Mouse (Mus musculus): ENCODE results near the gene Glp2r. TPM values are rescaled to one million over a fixed set of nuclear protein-coding genes. Genes with fewer than 3 reads are reported as not detected.

The Glp2r gene
- polyA plus RNA-seq, 1 experiment from 2014 or later = 0.18 TPM

DNA sequence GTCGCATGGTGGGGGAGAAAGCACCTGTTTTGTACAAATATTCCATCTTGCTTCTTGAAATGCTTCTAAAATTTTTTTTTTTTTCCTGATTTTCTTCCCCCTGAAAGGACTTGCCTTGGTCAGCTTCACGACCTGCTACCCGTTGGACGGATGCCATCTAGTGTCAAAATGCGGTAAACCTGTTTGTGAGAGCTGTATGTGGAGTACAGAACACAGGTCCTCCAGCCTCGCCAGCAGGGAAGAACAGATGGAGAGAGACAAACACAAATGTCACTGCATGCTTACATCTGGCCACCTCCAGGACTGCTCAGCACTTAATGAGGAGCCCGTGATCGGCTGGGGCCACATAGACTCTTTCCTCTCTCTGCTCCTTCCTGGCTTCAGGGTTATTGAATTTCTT, 1.6 kb upstream of the Glp2r start:
- H3K27me3 ChIP-seq (replicated peaks) = peaks cover 5% of the 10 kb centered on the region
- WGBS (ENCODE audit: insufficient replicate concordance) = 28% methylated on average over 8 of the region's 8 CpGs
- H3K9ac ChIP-seq = no peak overlapping the region
- no peaks in the 10 kb centered on the region for H3K4me1 ChIP-seq
- H3K4me2 ChIP-seq = no peak overlapping the region
- ATAC-seq = no peak
- H3K36me3 ChIP-seq = no peaks in the 10 kb centered on the region
- no peak overlapping the region for H3K4me3 ChIP-seq
- H3K9me3 ChIP-seq (replicated peaks) = no peaks in the 10 kb centered on the region
- H3K27ac ChIP-seq = no peak overlapping the region

DNA sequence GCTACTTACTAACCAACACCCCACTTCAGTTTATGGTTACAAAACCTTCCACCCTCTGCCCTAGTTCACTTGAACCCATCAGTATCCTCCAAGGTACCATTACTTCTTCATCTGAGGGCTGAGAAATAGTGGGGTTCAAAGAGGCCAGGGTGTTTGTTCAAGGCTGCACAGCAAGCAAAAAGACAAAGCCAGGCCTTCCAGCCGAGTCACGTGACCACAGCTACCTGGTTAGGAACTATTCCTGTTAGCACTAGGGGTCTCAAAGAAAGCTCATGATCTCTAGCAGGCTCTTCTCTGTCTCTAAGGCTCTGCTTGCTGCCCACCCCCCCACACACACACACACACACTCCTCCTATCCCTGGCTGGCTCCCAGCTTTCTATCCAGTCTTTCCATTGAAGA, 738 bp upstream of the Glp2r start:
- Histone ChIP-seq H3K27me3 (replicated peaks) (peaks cover 5% of the 10 kb centered on the region), H3K36me3 (no peaks in the 10 kb centered on the region), H3K9me3 (replicated peaks) (no peaks in the 10 kb centered on the region), H3K9ac (no peak overlapping the region), H3K4me3 (no peak overlapping the region), H3K4me2 (no peak overlapping the region), H3K27ac (no peak overlapping the region), H3K4me1 (no peaks in the 10 kb centered on the region)
- no peak for ATAC-seq
- 75% methylated on average over 2 of the region's 2 CpGs for WGBS (ENCODE audit: insufficient replicate concordance)

DNA sequence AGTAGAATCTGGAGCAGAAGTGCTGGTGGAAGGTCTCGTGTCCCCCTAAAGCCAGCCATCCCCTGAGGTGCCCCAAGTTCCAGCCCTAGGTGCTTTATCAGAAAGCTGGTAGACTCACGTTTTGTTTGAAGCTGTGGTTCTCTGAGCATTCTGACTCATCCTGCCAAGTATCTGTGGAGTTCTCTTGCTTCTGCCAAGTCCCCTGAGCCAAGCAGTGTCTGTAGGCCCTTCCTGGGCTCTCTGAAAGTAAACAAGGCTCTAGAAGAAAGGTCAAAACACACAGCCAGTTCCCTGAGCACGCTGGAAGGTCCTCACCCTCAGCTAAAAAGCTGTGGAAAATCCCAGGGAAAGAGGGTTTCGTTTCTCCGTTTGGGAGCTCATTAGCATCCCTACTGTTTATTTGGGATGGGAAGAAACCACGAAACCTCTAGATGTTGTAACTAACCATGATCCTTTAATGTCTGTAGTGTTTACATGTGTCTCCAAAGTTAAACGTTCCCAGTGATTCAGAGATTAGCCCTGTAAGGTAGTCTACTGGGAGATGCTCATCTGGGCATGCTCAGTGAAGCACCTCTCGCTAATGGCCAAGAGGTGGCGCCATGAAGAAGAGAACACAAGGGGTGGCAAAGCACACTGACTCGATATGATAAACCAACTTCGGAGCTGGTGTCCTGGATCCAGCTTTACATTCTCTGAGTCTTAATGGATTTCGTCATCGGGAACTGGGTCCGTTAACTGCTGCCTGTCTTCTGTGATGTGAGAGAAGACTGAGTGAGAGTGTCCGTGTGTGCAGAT, 13.4 kb downstream of the Glp2r start:
- H3K4me3 ChIP-seq = no peak overlapping the region
- H3K27ac ChIP-seq = no peak overlapping the region
- 53% methylated on average over 15 of the region's 15 CpGs for WGBS (ENCODE audit: insufficient replicate concordance)
- no peaks in the 10 kb centered on the region for H3K36me3 ChIP-seq
- no peak overlapping the region for H3K4me2 ChIP-seq
- H3K4me1 ChIP-seq = no peaks in the 10 kb centered on the region
- H3K27me3 ChIP-seq (replicated peaks) = no peaks in the 10 kb centered on the region
- no peak for ATAC-seq
- H3K9ac ChIP-seq = no peak overlapping the region
- H3K9me3 ChIP-seq (replicated peaks) = no peaks in the 10 kb centered on the region

DNA sequence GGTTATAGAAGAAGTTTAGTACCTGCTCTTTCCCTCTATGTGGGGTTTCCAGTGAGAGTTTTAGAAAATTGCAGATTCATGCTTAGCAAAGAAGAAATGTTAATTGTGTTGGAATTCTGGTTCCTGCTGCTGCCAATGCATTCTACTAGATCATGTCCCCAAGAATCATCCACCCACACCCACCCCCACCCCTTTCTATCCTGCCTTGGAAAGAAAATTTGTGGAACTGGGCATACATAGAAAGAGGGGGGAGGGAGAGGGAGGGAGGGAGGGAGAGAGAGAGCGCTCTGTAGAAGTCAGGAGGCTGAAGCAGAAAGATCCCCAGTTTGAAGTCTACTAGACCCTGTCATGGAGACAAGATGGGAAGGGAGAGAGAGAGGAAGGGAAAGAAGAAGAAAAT, 14.7 kb downstream of the Glp2r start:
- Histone ChIP-seq H3K9ac (no peak overlapping the region), H3K4me2 (no peak overlapping the region), H3K4me1 (no peaks in the 10 kb centered on the region), H3K9me3 (replicated peaks) (no peaks in the 10 kb centered on the region), H3K27me3 (replicated peaks) (no peaks in the 10 kb centered on the region), H3K4me3 (no peak overlapping the region), H3K27ac (no peak overlapping the region), H3K36me3 (no peaks in the 10 kb centered on the region)
- no peak for ATAC-seq
- 67% methylated on average over 1 of the region's 1 CpGs for WGBS (ENCODE audit: insufficient replicate concordance)

DNA sequence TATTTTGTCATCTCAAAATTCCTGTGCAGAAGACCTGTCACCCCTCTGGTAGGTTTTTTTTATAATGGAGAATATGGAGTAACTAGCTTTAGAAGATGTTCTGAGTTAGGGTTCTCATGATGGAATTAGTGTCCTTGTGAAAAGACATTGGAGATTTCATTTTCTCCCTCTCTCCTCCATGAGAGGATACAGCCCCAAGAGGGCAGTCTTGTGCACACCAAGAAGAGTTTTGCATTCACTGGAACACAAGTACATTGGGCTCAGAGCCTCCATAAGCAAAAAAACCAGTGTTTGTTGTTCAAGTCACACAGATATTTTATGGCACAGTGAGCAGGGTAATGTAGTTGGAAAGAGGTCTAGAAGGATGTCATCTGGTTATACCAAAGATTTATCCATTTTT, 29.4 kb downstream of the Glp2r start:
- H3K9ac ChIP-seq = no peak overlapping the region

DNA sequence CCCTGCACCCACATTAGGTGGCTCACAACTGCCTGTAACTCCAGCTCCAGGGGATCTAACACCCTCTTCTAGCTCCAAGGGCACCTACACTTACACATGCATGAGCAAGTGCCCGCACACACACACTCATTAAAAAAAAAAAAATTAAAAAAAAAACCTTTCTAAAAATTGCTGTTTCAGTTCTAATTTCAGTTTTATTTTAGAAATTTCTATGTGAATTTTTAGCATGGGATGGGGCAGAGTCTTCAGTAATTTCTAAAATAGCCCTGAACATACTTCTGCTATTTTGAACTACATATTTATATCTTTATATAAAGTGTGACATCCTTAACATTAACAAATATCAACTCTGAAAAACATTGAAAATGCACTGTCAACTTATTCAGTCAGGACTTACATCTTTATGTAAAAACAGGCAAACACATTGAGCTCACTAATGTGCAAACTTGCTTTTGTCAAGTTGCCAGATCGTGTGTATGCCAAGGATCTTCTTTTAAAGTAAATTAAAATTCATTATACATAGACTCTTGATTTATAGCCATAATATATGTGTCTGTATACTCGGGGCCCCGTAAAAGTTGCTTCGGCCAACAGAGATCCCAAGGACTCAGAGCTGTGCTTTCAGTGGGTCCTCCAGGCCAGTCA, 32.0 kb downstream of the Glp2r start:
- 70% methylated on average over 5 of the region's 5 CpGs for WGBS (ENCODE audit: insufficient replicate concordance)
- H3K9me3 ChIP-seq (replicated peaks) = no peaks in the 10 kb centered on the region
- H3K4me1 ChIP-seq = no peaks in the 10 kb centered on the region
- no peak overlapping the region for H3K4me2 ChIP-seq
- no peaks in the 10 kb centered on the region for H3K27me3 ChIP-seq (replicated peaks)
- no peak overlapping the region for H3K4me3 ChIP-seq
- no peak overlapping the region for H3K27ac ChIP-seq
- no peaks in the 10 kb centered on the region for H3K36me3 ChIP-seq
- ATAC-seq = no peak
- H3K9ac ChIP-seq = no peak overlapping the region

More for the DNA sequence above, 29.4 kb downstream of the Glp2r start:
- no peaks in the 10 kb centered on the region for H3K9me3 ChIP-seq (replicated peaks)
- no peak overlapping the region for H3K4me3 ChIP-seq
- H3K27ac ChIP-seq = no peak overlapping the region
- no peaks in the 10 kb centered on the region for H3K27me3 ChIP-seq (replicated peaks)
- no peak overlapping the region for H3K4me2 ChIP-seq
- H3K36me3 ChIP-seq = no peaks in the 10 kb centered on the region
- no peak for ATAC-seq
- H3K4me1 ChIP-seq = no peaks in the 10 kb centered on the region

DNA sequence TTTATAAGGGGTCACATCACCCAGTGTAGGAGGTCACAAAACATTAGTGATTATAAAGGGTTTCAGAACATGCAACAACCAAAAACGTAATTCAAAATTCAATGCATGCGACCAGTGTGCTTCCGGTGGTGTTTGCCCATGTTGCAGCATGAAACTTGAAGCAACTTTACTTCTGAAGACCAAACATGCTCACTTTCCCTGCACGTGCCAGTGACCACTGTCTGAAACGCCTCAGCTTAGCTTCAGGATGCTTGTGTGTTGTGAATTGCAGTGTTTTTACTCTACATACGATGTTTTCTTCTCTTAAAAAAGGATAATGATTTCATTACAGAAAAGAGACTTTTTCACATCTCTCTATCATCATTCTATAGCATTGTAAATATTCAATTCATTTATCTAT, 32.6 kb downstream of the Glp2r start:
- Histone ChIP-seq H3K4me3 (no peak overlapping the region), H3K27ac (no peak overlapping the region), H3K9me3 (replicated peaks) (no peaks in the 10 kb centered on the region), H3K4me2 (no peak overlapping the region), H3K27me3 (replicated peaks) (no peaks in the 10 kb centered on the region), H3K9ac (no peak overlapping the region), H3K4me1 (no peaks in the 10 kb centered on the region), H3K36me3 (no peaks in the 10 kb centered on the region)
- ATAC-seq = no peak
- 65% methylated on average over 6 of the region's 6 CpGs for WGBS (ENCODE audit: insufficient replicate concordance)

DNA sequence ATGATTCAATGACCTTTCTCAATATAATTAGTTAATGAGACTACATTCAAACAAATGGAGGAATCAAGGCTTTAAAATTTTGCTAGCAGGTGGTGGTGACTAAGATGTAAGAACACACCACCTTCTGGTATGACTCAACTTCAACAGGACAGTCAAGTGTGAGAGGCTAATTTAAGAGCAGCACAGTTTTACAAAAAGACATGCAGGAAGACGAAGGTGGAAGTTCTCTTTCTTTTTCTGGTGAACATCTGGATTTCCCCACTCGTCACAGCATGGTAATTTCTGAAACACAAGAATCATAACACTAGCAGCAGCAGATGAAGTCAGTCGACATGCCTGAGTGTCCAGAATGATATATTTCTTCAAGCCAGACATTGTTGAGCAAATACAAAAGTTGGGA, 36.4 kb downstream of the Glp2r start:
- no peaks in the 10 kb centered on the region for H3K4me1 ChIP-seq
- no peak overlapping the region for H3K9ac ChIP-seq
- no peaks in the 10 kb centered on the region for H3K36me3 ChIP-seq
- WGBS (ENCODE audit: insufficient replicate concordance) = 40% methylated on average over 3 of the region's 3 CpGs
- ATAC-seq = no peak
- no peaks in the 10 kb centered on the region for H3K27me3 ChIP-seq (replicated peaks)
- no peak overlapping the region for H3K27ac ChIP-seq
- no peak overlapping the region for H3K4me2 ChIP-seq
- no peaks in the 10 kb centered on the region for H3K9me3 ChIP-seq (replicated peaks)
- H3K4me3 ChIP-seq = no peak overlapping the region

DNA sequence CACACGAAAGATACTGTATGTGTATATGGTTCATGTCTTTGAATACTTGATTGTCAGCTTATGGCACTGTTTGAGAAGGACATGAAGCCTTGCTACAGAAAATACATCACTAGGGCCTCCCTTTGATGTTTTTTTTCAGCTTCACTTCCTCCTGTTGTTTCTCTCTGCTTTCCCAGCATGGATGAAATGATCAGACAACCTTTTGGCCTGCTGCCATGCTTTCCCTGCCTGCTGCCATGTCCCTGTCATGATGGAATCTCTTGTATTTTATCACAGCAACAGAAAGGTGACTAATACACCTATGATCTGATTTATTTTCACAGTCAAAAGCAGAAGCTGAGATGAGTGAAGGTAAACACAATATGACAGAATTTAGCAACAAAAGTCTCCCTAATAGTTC, 37.2 kb downstream of the Glp2r start:
- no peak for ATAC-seq
- no peak overlapping the region for H3K4me3 ChIP-seq
- H3K36me3 ChIP-seq = no peaks in the 10 kb centered on the region
- H3K27me3 ChIP-seq (replicated peaks) = no peaks in the 10 kb centered on the region
- no peaks in the 10 kb centered on the region for H3K4me1 ChIP-seq
- H3K27ac ChIP-seq = no peak overlapping the region
- H3K9ac ChIP-seq = no peak overlapping the region
- H3K9me3 ChIP-seq (replicated peaks) = no peaks in the 10 kb centered on the region
- H3K4me2 ChIP-seq = no peak overlapping the region
- 73% methylated on average over 1 of the region's 1 CpGs for WGBS (ENCODE audit: insufficient replicate concordance)

DNA sequence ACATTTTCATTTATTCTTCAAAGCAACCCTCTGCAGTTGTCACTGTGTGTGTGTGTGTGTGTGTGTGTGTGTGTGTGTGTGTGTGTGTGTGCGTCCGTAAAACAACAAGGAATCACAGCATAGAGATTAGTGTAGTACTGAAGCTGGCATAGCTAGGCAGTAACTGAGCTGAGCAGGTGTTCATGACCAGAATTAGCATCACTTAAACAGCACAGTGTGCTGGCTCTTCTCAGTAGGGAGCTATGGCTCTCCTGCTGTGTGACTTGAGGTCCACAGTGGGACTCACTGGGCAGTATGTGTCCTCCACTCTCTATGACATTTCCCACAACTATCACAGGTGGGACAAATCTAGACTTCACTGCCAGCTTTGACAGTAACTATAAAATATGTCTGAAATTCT, 39.9 kb downstream of the Glp2r start:
- Histone ChIP-seq H3K36me3 (no peaks in the 10 kb centered on the region), H3K4me1 (no peaks in the 10 kb centered on the region), H3K27ac (no peak overlapping the region), H3K9ac (no peak overlapping the region), H3K27me3 (replicated peaks) (no peaks in the 10 kb centered on the region), H3K4me3 (no peak overlapping the region), H3K4me2 (no peak overlapping the region), H3K9me3 (replicated peaks) (no peaks in the 10 kb centered on the region)
- 93% methylated on average over 2 of the region's 2 CpGs for WGBS (ENCODE audit: insufficient replicate concordance)
- ATAC-seq = no peak

DNA sequence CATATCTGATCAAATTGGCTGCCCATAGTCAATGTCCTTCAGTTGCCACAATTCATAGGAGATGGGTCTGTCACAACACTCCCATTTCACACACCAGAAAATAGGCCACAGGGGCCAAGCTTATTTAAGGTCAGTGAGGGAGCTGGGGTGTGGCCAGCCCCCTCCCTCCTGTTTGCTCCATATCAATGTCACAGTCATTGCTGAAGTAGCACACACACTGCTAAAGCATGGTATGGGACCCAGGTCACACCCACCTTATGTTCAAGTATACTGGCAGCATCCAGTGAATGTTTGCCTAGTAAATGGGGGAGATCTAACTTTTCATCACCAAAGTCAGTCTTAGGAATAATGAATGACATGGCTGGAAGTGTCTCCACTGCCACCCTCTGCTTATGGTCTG, 42.2 kb downstream of the Glp2r start:
- ATAC-seq = no peak
- H3K4me2 ChIP-seq = no peak overlapping the region
- no peaks in the 10 kb centered on the region for H3K27me3 ChIP-seq (replicated peaks)
- no peak overlapping the region for H3K4me3 ChIP-seq
- no peaks in the 10 kb centered on the region for H3K4me1 ChIP-seq
- no peak overlapping the region for H3K9ac ChIP-seq
- no peaks in the 10 kb centered on the region for H3K9me3 ChIP-seq (replicated peaks)
- H3K36me3 ChIP-seq = no peaks in the 10 kb centered on the region
- no peak overlapping the region for H3K27ac ChIP-seq

DNA sequence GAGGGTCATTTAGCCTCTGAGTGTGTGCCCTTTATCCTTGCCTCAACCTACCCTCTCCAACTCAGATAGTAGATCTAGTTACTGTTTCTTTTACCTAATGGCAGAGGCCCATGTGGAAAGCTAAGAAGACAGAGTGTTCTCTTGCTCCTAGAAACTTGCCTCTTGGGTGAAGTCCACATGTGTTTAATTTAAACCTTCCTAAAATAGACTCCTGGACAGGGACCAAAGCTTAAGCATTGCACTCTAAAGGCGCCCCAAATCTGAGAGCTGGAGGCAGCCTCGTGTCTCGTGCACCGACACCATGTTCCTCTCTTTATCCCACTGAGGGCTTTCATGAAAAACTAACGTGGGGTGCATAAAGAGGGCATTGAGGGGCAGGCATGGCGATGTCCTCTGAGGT, 43.9 kb downstream of the Glp2r start:
- Histone ChIP-seq H3K36me3 (no peaks in the 10 kb centered on the region), H3K4me1 (no peaks in the 10 kb centered on the region), H3K4me3 (no peak overlapping the region), H3K9ac (no peak overlapping the region), H3K27me3 (replicated peaks) (no peaks in the 10 kb centered on the region), H3K9me3 (replicated peaks) (no peaks in the 10 kb centered on the region), H3K4me2 (no peak overlapping the region), H3K27ac (no peak overlapping the region)
- no peak for ATAC-seq
- WGBS (ENCODE audit: insufficient replicate concordance) = 55% methylated on average over 6 of the region's 6 CpGs

Measured in liver, embryonic 12.5 days (tissue).